Mouse (Mus musculus) neutrophil, adult 59 days (primary cell): ENCODE data around the gene Gm5773. TPM values are rescaled to one million over a fixed set of nuclear protein-coding genes. Genes with fewer than 3 reads are reported as not detected.

Experiments
- total RNA-seq, 2 experiments: library from RNA; stranded (reverse); gene quantifications; 1 replicate in 1 of 2; 2 replicates in 1 of 2; pipeline ENCODE4 v1.2.4; 2023

Gene Gm5773
- total RNA-seq = not detected

DNA sequence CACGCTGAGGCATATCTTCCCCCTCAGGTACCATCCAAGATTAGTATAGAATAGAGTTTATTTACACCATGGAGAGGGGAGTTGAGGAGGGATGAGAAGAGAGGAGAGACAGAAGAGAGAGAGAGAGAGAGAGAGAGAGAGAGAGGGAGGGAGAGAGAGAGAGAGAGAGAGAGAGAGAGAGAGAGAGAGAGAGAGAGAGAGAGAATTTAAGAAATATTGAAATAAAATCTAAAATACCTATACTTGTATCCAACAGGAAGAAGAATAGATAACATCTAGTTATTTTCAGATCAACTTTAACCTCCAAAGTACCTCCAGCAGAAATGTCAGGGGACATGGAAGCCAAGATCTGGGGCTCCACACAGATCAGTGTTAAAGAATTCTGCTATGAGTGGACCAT, at the start of gene Gm5773:
Gene Gm5773, plus strand, starts transcription at position 301 of the 400 bp plus-strand sequence.

GRCm38 (mm10) chr3:93796098-93796497, 23.3 kb downstream of the Gm5773 start, which contains the start of gene Tdpoz4:
Gene Tdpoz4 (plus strand): TSS chr3:93796398.

Other genes starting within 250 kb of the Gm5773 start
- gene S100a10, start 217.9 kb upstream of the Gm5773 start, total RNA-seq = 100 to 1,000 TPM; 209 to 340 TPM
- gene Tdpoz2, start 120.3 kb upstream of the Gm5773 start, total RNA-seq = not detected
- not detected for gene Tdpoz1, start 96.7 kb upstream of the Gm5773 start, total RNA-seq
- gene Gm37596, start 79.9 kb upstream of the Gm5773 start, total RNA-seq = not detected
- gene Tdpoz4, start 23.4 kb downstream of the Gm5773 start, total RNA-seq = not detected
- gene Tdpoz3, start 53.0 kb downstream of the Gm5773 start, total RNA-seq = not detected
- not detected for gene Gm9117, start 170.5 kb downstream of the Gm5773 start, total RNA-seq
- gene Tdpoz5, start 188.3 kb downstream of the Gm5773 start, total RNA-seq = not detected